In genomic region chr15:79242574-79243233, GRCm38 (mm10) we compare ENCODE assay signal across 8 mouse cellular contexts. TPM values are rescaled to one million over a fixed set of nuclear protein-coding genes. Genes with fewer than 3 reads are reported as not detected.
A peak's percentile ranks its signal among the peaks of the same experiment; 100 is the strongest.
DNase-seq lines count a peak whose midpoint lies in the region; ATAC-seq and TF ChIP-seq lines count a peak whose summit lies in the region.

No protein-coding gene starts in this region.

- H3K9ac ChIP-seq in forebrain, embryonic 11.5 days (ENCODE audit: low read length) = no peak overlapping the region
- no peak overlapping the region for H3K9ac ChIP-seq in lung, embryonic 16.5 days (ENCODE audit: low read length)
- no peak overlapping the region for H3K9ac ChIP-seq in liver, embryonic 12.5 days

- no peaks in the 10 kb centered on the region for H3K9me3 ChIP-seq in forebrain, embryonic 11.5 days (ENCODE audit: control insufficient read depth, low read length)
- no peaks in the 10 kb centered on the region for H3K9me3 ChIP-seq in forebrain, embryonic 10.5 days
- no peaks in the 10 kb centered on the region for H3K9me3 ChIP-seq in lung, embryonic 16.5 days (ENCODE audit: control insufficient read depth, low read length)
- H3K9me3 ChIP-seq in liver, embryonic 12.5 days (replicated peaks) = no peaks in the 10 kb centered on the region

- H3K27ac ChIP-seq in forebrain, embryonic 11.5 days (ENCODE audit: low read depth, low read length) = no peak overlapping the region
- H3K27ac ChIP-seq in forebrain, embryonic 10.5 days = no peak overlapping the region
- no peak overlapping the region for H3K27ac ChIP-seq in lung, embryonic 16.5 days (ENCODE audit: low read length)
- H3K27ac ChIP-seq in liver, embryonic 12.5 days = no peak overlapping the region
- peak overlapping the region; percentile 74 for H3K27ac ChIP-seq in olfactory bulb, adult 2 months (ENCODE audit: insufficient read depth, low read depth, low read length)

- no peak for DNase-seq in forebrain, embryonic 11.5 days (ENCODE audit: low spot score)
- no peak for DNase-seq in forebrain, embryonic 10.5 days (ENCODE audit: extremely low spot score, low spot score)
- DNase-seq in lung, postnatal 36 days = no peak
- no peak for DNase-seq in thymus, postnatal 25 days
- DNase-seq in left cerebral cortex, postnatal 10 days (ENCODE audit: extremely low spot score in 1 of 2, low spot score in 2 of 2) = no peak

- no peaks in the 10 kb centered on the region; the same call in 1 of the 2 replicates for H3K4me1 ChIP-seq in forebrain, embryonic 11.5 days (replicated peaks; ENCODE audit: control insufficient read depth, insufficient read depth, low read length)
- H3K4me1 ChIP-seq in forebrain, embryonic 10.5 days = peaks cover 18% of the 10 kb centered on the region
- H3K4me1 ChIP-seq in lung, embryonic 16.5 days (replicated peaks; ENCODE audit: control insufficient read depth, insufficient read depth, low read length) = peaks cover 9% of the 10 kb centered on the region; the same call in 1 of the 2 replicates
- peaks cover 5% of the 10 kb centered on the region for H3K4me1 ChIP-seq in liver, embryonic 12.5 days
- H3K4me1 ChIP-seq in olfactory bulb, adult 2 months (ENCODE audit: control insufficient read depth, insufficient read depth, low read length) = peaks cover 33% of the 10 kb centered on the region

- TF ChIP-seq CTCF in olfactory bulb, adult 2 months (IDR thresholded peaks at IDR 0.05; ENCODE audit: insufficient read depth, low read depth, low read length) = no peak

- ATAC-seq in forebrain, embryonic 11.5 days (replicated peaks; ENCODE audit: low FRiP score) = peak; percentile 54
- peak; percentile 35 for ATAC-seq in lung, embryonic 16.5 days (ENCODE audit: low read depth)
- ATAC-seq in liver, embryonic 12.5 days = peak; percentile 52

- H3K4me3 ChIP-seq in forebrain, embryonic 11.5 days (ENCODE audit: low read depth, low read length) = no peak overlapping the region
- H3K4me3 ChIP-seq in forebrain, embryonic 10.5 days = no peak overlapping the region
- H3K4me3 ChIP-seq in lung, embryonic 16.5 days (ENCODE audit: low read length) = no peak overlapping the region
- no peak overlapping the region for H3K4me3 ChIP-seq in liver, embryonic 12.5 days
- H3K4me3 ChIP-seq in olfactory bulb, adult 2 months (ENCODE audit: insufficient read depth, low read depth, low read length) = no peak overlapping the region

- WGBS in forebrain, embryonic 11.5 days = 79% methylated on average over 13 of the region's 13 CpGs
- WGBS in forebrain, embryonic 10.5 days = 74% methylated on average over 13 of the region's 13 CpGs
- 69% methylated on average over 13 of the region's 13 CpGs for WGBS in lung, embryonic 16.5 days
- WGBS in liver, embryonic 12.5 days (ENCODE audit: insufficient replicate concordance) = 76% methylated on average over 13 of the region's 13 CpGs
- WGBS in olfactory bulb, adult 2 months = 40% methylated on average over 13 of the region's 13 CpGs

- no peak overlapping the region for H3K4me2 ChIP-seq in forebrain, embryonic 11.5 days (ENCODE audit: low read depth, low read length, severe bottlenecking)
- no peak overlapping the region for H3K4me2 ChIP-seq in lung, embryonic 16.5 days (ENCODE audit: low read depth, low read length)
- H3K4me2 ChIP-seq in liver, embryonic 12.5 days = no peak overlapping the region

- peaks cover 4% of the 10 kb centered on the region; the same call in 1 of the 2 replicates for H3K36me3 ChIP-seq in forebrain, embryonic 11.5 days (ENCODE audit: control insufficient read depth, insufficient read depth, low read length)
- H3K36me3 ChIP-seq in forebrain, embryonic 10.5 days (replicated peaks) = peaks cover 90% of the 10 kb centered on the region
- peaks cover 23% of the 10 kb centered on the region for H3K36me3 ChIP-seq in lung, embryonic 16.5 days (ENCODE audit: control insufficient read depth, insufficient read depth, low read length)
- peaks cover 84% of the 10 kb centered on the region for H3K36me3 ChIP-seq in liver, embryonic 12.5 days

- no peak for TF ChIP-seq POLR2A in olfactory bulb, adult 2 months (IDR thresholded peaks at IDR 0.05; ENCODE audit: insufficient read depth, low read depth, low read length)

- no peaks in the 10 kb centered on the region for H3K27me3 ChIP-seq in forebrain, embryonic 11.5 days (ENCODE audit: control insufficient read depth, insufficient read depth, low read length)
- no peaks in the 10 kb centered on the region for H3K27me3 ChIP-seq in forebrain, embryonic 10.5 days (ENCODE audit: poor library complexity, severe bottlenecking)
- H3K27me3 ChIP-seq in lung, embryonic 16.5 days (ENCODE audit: control insufficient read depth, insufficient read depth, low read depth, low read length) = no peaks in the 10 kb centered on the region
- no peaks in the 10 kb centered on the region for H3K27me3 ChIP-seq in liver, embryonic 12.5 days (replicated peaks)

- intact Hi-C loops in left cerebral cortex, postnatal 10 days (cut with DNase I) = loop anchor here (5.0 kb wide), 1 partner anchor 225 kb away; no protein-coding TSS in a partner anchor

RNA-seq across cellular contexts. Expression of gene Slc16a8, which starts 11.9 kb away (rescaled TPM):
- 0.16 TPM in 1 of 2 replicates, not detected in the other for polyA plus RNA-seq in forebrain, embryonic 11.5 days (2014; fragmentation: Nextera tagmentation; extraction: Ambion mirVana)
- polyA plus RNA-seq in forebrain, embryonic 10.5 days (2016; fragmentation: Nextera tagmentation; extraction: Ambion mirVana) = 0.15 TPM in 1 of 2 replicates, not detected in the other
- polyA plus RNA-seq in lung, embryonic 16.5 days (2015; fragmentation: Nextera tagmentation; extraction: Ambion mirVana) = 0.13 and 0.19 TPM in 2 replicates
- not detected in 2 replicates for polyA plus RNA-seq in liver, embryonic 12.5 days (2016; fragmentation: Nextera tagmentation; extraction: Ambion mirVana)
- polyA plus RNA-seq in olfactory bulb, adult 2 months (2012; ENCODE audit: insufficient read depth, insufficient read length, low replicate concordance, missing spikeins) = not detected in 2 replicates
- total RNA-seq in left cerebral cortex, postnatal 10 days (2021) = under 1 TPM in 1 of 2 experiments, not detected in 1; 0.19 TPM

RNA-seq across cellular contexts. Expression of gene Gm49486, which starts 13.5 kb away (rescaled TPM):
- polyA plus RNA-seq in forebrain, embryonic 11.5 days (2014; fragmentation: Nextera tagmentation; extraction: Ambion mirVana) = 0.31 and 0.41 TPM in 2 replicates
- polyA plus RNA-seq in forebrain, embryonic 10.5 days (2016; fragmentation: Nextera tagmentation; extraction: Ambion mirVana) = 0.14 and 0.52 TPM in 2 replicates
- 0.28 and 0.67 TPM in 2 replicates for polyA plus RNA-seq in lung, embryonic 16.5 days (2015; fragmentation: Nextera tagmentation; extraction: Ambion mirVana)
- 0.07 TPM in 1 of 2 replicates, not detected in the other for polyA plus RNA-seq in liver, embryonic 12.5 days (2016; fragmentation: Nextera tagmentation; extraction: Ambion mirVana)
- polyA plus RNA-seq in olfactory bulb, adult 2 months (2012; ENCODE audit: insufficient read depth, insufficient read length, low replicate concordance, missing spikeins) = not detected in 2 replicates
- total RNA-seq in left cerebral cortex, postnatal 10 days (2021) = 1 to 10 TPM; 1.3 to 1.8 TPM

RNA-seq across cellular contexts. Expression of gene Pick1, which starts 13.7 kb away (rescaled TPM):
- polyA plus RNA-seq in forebrain, embryonic 11.5 days (2014; fragmentation: Nextera tagmentation; extraction: Ambion mirVana) = 29.0 and 32.4 TPM in 2 replicates
- polyA plus RNA-seq in forebrain, embryonic 10.5 days (2016; fragmentation: Nextera tagmentation; extraction: Ambion mirVana) = 47.8 and 50.5 TPM in 2 replicates
- 41.2 and 48.4 TPM in 2 replicates for polyA plus RNA-seq in lung, embryonic 16.5 days (2015; fragmentation: Nextera tagmentation; extraction: Ambion mirVana)
- 16.1 and 17.1 TPM in 2 replicates for polyA plus RNA-seq in liver, embryonic 12.5 days (2016; fragmentation: Nextera tagmentation; extraction: Ambion mirVana)
- polyA plus RNA-seq in olfactory bulb, adult 2 months (2012; ENCODE audit: insufficient read depth, insufficient read length, low replicate concordance, missing spikeins) = not detected in 2 replicates
- 10 to 100 TPM; 53.9 to 59.1 TPM for total RNA-seq in left cerebral cortex, postnatal 10 days (2021)

RNA-seq across cellular contexts. Expression of gene Baiap2l2, which starts 42.6 kb away (rescaled TPM):
- 1.3 and 4.2 TPM in 2 replicates for polyA plus RNA-seq in forebrain, embryonic 11.5 days (2014; fragmentation: Nextera tagmentation; extraction: Ambion mirVana)
- 1.6 and 2.2 TPM in 2 replicates for polyA plus RNA-seq in forebrain, embryonic 10.5 days (2016; fragmentation: Nextera tagmentation; extraction: Ambion mirVana)
- 4.1 and 6.2 TPM in 2 replicates for polyA plus RNA-seq in lung, embryonic 16.5 days (2015; fragmentation: Nextera tagmentation; extraction: Ambion mirVana)
- 1.2 and 1.4 TPM in 2 replicates for polyA plus RNA-seq in liver, embryonic 12.5 days (2016; fragmentation: Nextera tagmentation; extraction: Ambion mirVana)
- not detected in 2 replicates for polyA plus RNA-seq in olfactory bulb, adult 2 months (2012; ENCODE audit: insufficient read depth, insufficient read length, low replicate concordance, missing spikeins)
- total RNA-seq in left cerebral cortex, postnatal 10 days (2021) = 1 to 10 TPM; 7.0 to 9.1 TPM
